Mouse (Mus musculus) hindbrain, embryonic 14.5 days (tissue): ENCODE results near the gene Rmnd5b. TPM values are rescaled to one million over a fixed set of nuclear protein-coding genes. Genes with fewer than 3 reads are reported as not detected.

Source experiments
- ATAC-seq: fragments of 200-750 bp; cut with Nextera tagmentation; 2 replicates; pipeline ENCODE4 v1.8.0; 2017; ENCODE audit warnings: moderate number of reproducible peaks, mild to moderate bottlenecking, moderate TSS enrichment, moderate library complexity; ENCODE audit not compliant: low FRiP score
- DNase-seq: peaks from one replicate; pipeline ENCODE4 v3.0.0-alpha.2; 2015; ENCODE audit warnings: low spot score
- H3K27ac ChIP-seq: fragments of 300-500 bp; sonication (generic); 2 replicates; pipeline ENCODE4 v1.5.1; 2014; ENCODE audit warnings: mild to moderate bottlenecking, moderate library complexity
- H3K27me3 ChIP-seq: fragments of 300-500 bp; sonication (generic); 2 replicates; pipeline ENCODE4 v1.6.1; 2014; ENCODE audit warnings: mild to moderate bottlenecking, low read length, mixed read lengths; ENCODE audit not compliant: control insufficient read depth, insufficient read depth
- H3K36me3 ChIP-seq: fragments of 300-500 bp; sonication (generic); replicated peaks from 2 replicates; pipeline ENCODE4 v1.6.1; 2014; ENCODE audit not compliant: control insufficient read depth, insufficient read depth
- H3K4me1 ChIP-seq: fragments of 300-500 bp; sonication (generic); replicated peaks from 2 replicates; pipeline ENCODE4 v1.6.1; 2014; ENCODE audit warnings: antibody characterized with exemption, low read length, mixed read lengths; ENCODE audit not compliant: control insufficient read depth, insufficient read depth
- H3K4me2 ChIP-seq: fragments of 300-500 bp; sonication (generic); replicated peaks from 2 replicates; pipeline ENCODE4 v1.6.1; 2014; ENCODE audit warnings: mild to moderate bottlenecking, moderate library complexity
- H3K4me3 ChIP-seq: fragments of 300-500 bp; sonication (generic); replicated peaks from 2 replicates; pipeline ENCODE4 v1.5.1; 2014; ENCODE audit warnings: mild to moderate bottlenecking, low read length
- H3K9ac ChIP-seq: fragments of 300-500 bp; sonication (generic); 2 replicates; pipeline ENCODE4 v1.6.1; 2014
- H3K9me3 ChIP-seq: fragments of 300-500 bp; sonication (generic); 2 replicates; pipeline ENCODE4 v1.6.1; 2016; ENCODE audit warnings: low read length; ENCODE audit not compliant: control insufficient read depth
- WGBS: fragments of 180-500 bp; shearing (Covaris S2); extraction: QIAGEN DNeasy Blood & Tissue Kit; methylation state at CpG from one replicate; pipeline ENCODE4 v1.1.7; 2014; 5-methylcytosine and 5-hydroxymethylcytosine counted together
- polyA plus RNA-seq: library from polyadenylated mRNA; unstranded; fragments of >200 nt; fragmentation: Nextera tagmentation; extraction: Ambion mirVana; gene quantifications from 2 replicates; pipeline ENCODE4 v1.2.1, GENCODE M21; 2014

Rmnd5b gene
- polyA plus RNA-seq, 1 experiment from 2014 or later = 78.4 TPM

DNA sequence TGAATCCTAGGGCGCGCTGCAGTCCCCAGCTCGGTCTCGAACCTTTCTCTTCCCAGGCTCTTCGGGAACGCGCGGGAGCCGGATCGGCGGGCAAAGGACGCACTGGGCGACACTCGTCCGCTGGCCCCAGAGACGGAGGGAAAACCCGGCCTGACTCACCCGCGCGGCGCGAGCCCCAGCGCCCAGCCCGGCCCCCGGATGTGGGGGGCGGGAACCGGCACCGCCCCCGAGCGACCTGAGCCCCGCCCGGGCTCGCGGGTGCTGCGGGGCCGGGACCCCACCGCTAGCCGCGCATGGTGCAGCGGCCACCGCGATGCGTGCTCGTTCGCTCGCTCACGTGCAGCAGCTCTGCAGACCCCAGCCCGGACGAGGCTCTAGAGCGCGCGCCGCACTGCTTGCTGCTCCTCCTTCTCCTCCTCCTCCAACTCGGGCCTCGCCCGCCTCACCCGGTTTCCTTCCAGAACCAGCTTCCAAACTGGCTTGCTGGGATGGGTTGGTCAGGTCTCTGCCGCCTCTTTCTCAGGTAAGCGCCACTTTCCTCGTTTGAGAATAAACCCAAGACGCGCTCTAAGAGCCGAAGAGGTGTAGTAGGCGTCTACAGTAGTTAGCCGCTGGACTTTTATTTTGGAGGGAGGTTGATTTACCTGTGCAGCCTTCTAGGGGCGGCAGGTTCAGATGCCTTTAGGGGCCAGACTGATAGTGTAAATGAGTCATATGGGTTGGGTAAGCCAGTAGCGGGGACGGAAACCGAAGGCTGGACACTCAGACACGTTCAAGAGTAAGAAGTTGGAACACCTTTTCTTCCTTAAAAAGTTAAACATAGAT is 15.2 kb upstream of the Rmnd5b start, which contains the start of the genes N4bp3 and D930048N14Rik:
Gene N4bp3 (minus strand): TSS at position 152 of the 825 bp plus-strand sequence.
Gene D930048N14Rik (plus strand): TSS at position 264 of the 825 bp plus-strand sequence.
- peak within 1 kb of the TSS; percentile 77 for H3K9ac ChIP-seq
- H3K27ac ChIP-seq = peak within 1 kb of the TSS; percentile 14

GRCm38 (mm10) chr11:51650261-51650660 is 14.6 kb upstream of the Rmnd5b start:
- peak overlapping the region; percentile 94 for H3K4me2 ChIP-seq
- WGBS = 0% methylated on average over 27 of the region's 30 CpGs
- peak overlapping the region; percentile 14; the same call in 1 of the 2 replicates for H3K27ac ChIP-seq
- peak overlapping the region; percentile 77 for H3K9ac ChIP-seq
- peaks cover 18% of the 10 kb centered on the region; the same call in 1 of the 2 replicates for H3K27me3 ChIP-seq
- no peaks in the 10 kb centered on the region for H3K9me3 ChIP-seq
- H3K4me1 ChIP-seq = peaks cover 23% of the 10 kb centered on the region
- H3K4me3 ChIP-seq = peak overlapping the region; percentile 67
- H3K36me3 ChIP-seq = no peaks in the 10 kb centered on the region
- DNase-seq (no peak), ATAC-seq (peak; percentile 14; the same call in 1 of the 2 replicates)

More for the DNA sequence above, 15.2 kb upstream of the Rmnd5b start, which contains the start of the genes N4bp3 and D930048N14Rik:
- peaks cover 23% of the 10 kb centered on the region for H3K4me1 ChIP-seq
- H3K36me3 ChIP-seq = no peaks in the 10 kb centered on the region
- DNase-seq = peak; percentile 57
- no peaks in the 10 kb centered on the region for H3K9me3 ChIP-seq
- H3K27me3 ChIP-seq = peaks cover 18% of the 10 kb centered on the region; the same call in 1 of the 2 replicates
- peak within 1 kb of the TSS; percentile 67 for H3K4me3 ChIP-seq
- peak; percentile 50 for ATAC-seq
- WGBS = 2% methylated on average over 64 of the region's 70 CpGs
- H3K4me2 ChIP-seq = peak within 1 kb of the TSS; percentile 94

DNA sequence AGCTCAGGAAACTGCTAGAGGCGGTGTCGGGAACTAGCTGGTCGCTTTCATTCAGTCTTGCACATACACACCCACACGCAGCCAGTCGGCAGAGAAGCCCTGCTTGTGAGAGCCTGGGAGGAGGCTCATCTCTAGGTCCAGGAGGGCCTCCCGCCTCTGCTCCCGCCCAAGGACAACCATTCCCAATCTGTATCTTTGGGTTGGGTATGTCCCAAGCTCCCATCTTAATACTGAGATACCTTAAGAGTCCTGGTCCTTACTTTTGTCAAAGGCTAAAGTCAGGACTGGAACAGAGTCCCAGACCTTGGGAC is 14.1 kb upstream of the Rmnd5b start:
- 4% methylated on average over 7 of the region's 7 CpGs for WGBS
- Histone ChIP-seq H3K27ac (peak overlapping the region; percentile 11; the same call in 1 of the 2 replicates), H3K4me2 (peak overlapping the region; percentile 94), H3K9me3 (no peaks in the 10 kb centered on the region), H3K27me3 (peaks cover 18% of the 10 kb centered on the region; the same call in 1 of the 2 replicates), H3K9ac (peak overlapping the region; percentile 77), H3K4me1 (peaks cover 23% of the 10 kb centered on the region), H3K4me3 (peak overlapping the region; percentile 67), H3K36me3 (no peaks in the 10 kb centered on the region)
- DNase-seq = no peak
- no peak for ATAC-seq

GRCm38 (mm10) chr11:51649111-51649888 is 13.6 kb upstream of the Rmnd5b start:
- ATAC-seq (peak; percentile 6; the same call in 1 of the 2 replicates), DNase-seq (no peak)
- WGBS = 25% methylated on average over 11 of the region's 11 CpGs
- Histone ChIP-seq H3K27me3 (peaks cover 18% of the 10 kb centered on the region; the same call in 1 of the 2 replicates), H3K9me3 (no peaks in the 10 kb centered on the region), H3K27ac (peak overlapping the region; percentile 21), H3K4me1 (peaks cover 23% of the 10 kb centered on the region), H3K9ac (peak overlapping the region; percentile 77), H3K4me2 (peak overlapping the region; percentile 94), H3K36me3 (no peaks in the 10 kb centered on the region), H3K4me3 (peak overlapping the region; percentile 67)

GRCm38 (mm10) chr11:51648566-51648965 is 12.9 kb upstream of the Rmnd5b start:
- Histone ChIP-seq H3K9me3 (no peaks in the 10 kb centered on the region), H3K36me3 (no peaks in the 10 kb centered on the region), H3K27me3 (peaks cover 18% of the 10 kb centered on the region; the same call in 1 of the 2 replicates), H3K4me3 (peak overlapping the region; percentile 67; the same call in 1 of the 2 replicates), H3K4me1 (peaks cover 23% of the 10 kb centered on the region), H3K4me2 (peak overlapping the region; percentile 94), H3K27ac (peak overlapping the region; percentile 21), H3K9ac (peak overlapping the region; percentile 77; the same call in 1 of the 2 replicates)
- no peak for DNase-seq
- ATAC-seq = peak; percentile 25; the same call in 1 of the 2 replicates
- 4% methylated on average over 3 of the region's 3 CpGs for WGBS

DNA sequence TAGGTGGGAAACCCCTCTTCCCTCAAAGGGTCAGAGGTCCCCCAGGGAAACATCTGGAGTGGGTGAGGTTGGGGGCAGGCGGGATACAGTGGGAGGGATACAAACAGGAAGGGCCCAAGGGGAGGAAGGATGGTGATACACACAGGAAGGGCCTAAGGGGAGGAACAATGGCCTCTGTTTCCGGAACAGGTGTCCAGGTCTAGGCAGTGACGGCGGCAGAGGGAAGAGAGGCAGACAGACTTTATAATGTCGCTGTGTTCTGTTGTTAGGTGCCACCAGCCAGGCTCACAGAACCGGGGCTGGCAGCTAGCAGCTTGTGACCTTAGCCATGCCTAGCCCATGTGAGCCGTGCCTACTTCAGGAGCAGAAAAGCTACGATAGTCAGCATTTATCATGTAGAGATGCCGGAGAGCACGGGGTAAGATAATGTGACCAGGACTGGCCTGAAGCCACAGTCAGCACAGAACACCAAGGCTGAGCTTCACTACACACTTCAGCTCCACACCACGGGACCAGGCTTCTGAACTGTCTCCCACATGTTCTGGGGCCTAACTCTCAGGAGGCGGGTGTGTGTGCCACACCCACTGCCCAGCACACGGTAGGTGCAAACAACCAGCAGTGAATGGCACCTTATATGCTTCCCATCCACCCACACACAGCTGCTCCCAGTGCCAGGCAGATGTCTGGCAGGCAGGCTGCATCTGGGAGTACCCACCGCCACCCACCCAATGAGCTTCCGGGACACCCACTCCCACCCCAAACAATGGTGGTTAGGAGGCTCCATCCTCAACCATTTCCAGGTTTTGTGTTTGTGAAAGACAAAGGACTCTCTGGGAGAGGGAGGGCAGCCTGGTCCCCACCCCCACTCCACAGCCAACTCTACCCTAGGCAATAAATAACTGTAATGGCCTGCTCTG is 11.3 kb upstream of the Rmnd5b start:
- DNase-seq (no peak), ATAC-seq (no peak)
- Histone ChIP-seq H3K4me1 (peaks cover 23% of the 10 kb centered on the region), H3K4me2 (no peak overlapping the region), H3K4me3 (no peak overlapping the region), H3K9ac (no peak overlapping the region), H3K36me3 (no peaks in the 10 kb centered on the region), H3K27ac (peak overlapping the region; percentile 27), H3K9me3 (no peaks in the 10 kb centered on the region), H3K27me3 (peaks cover 17% of the 10 kb centered on the region; the same call in 1 of the 2 replicates)
- WGBS = 77% methylated on average over 15 of the region's 15 CpGs

DNA sequence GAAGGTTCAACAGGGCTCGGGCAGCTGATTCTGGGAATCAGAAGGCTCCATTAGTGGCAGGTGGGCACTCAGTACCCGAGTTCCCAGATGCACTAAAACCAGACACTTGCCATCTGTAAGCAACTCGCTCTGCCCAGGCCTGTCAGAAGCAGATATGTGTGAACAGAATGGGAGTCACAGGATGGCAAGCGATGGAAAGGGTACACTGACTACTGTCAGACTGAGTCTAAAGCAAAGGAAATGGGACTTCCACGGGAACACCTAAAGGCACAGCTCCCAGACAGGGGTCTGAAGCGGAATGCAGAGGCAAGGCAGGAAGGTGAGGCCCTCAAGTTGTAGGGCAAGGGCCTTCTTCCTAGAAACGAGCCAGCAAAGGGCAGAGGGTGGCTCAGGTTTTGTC is 10.5 kb upstream of the Rmnd5b start:
- Histone ChIP-seq H3K36me3 (no peaks in the 10 kb centered on the region), H3K9ac (no peak overlapping the region), H3K4me1 (peaks cover 23% of the 10 kb centered on the region), H3K27me3 (peaks cover 14% of the 10 kb centered on the region; the same call in 1 of the 2 replicates), H3K4me2 (no peak overlapping the region), H3K4me3 (no peak overlapping the region), H3K27ac (no peak overlapping the region), H3K9me3 (no peaks in the 10 kb centered on the region)
- 86% methylated on average over 7 of the region's 7 CpGs for WGBS
- DNase-seq (no peak), ATAC-seq (no peak)

DNA sequence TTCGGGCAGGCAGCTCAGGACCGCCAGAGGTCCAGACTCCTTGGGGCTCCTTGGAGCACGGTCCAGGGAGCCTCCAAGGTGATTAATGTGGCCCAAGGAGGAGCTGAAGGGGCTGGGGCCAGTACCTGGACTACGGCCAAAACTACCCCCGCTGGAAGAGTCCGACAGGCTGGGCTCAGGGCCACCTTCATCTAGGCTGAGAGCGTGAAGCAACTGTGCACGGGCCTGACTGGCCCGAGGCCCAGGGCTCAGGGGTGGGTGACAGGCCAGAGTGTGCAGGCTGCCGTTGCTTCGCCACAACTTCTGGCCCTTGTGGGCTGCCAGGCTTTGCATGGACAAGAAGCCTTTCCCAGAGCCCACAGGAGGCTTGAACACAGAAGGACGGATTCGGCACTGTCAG is 9.6 kb upstream of the Rmnd5b start:
- no peaks in the 10 kb centered on the region for H3K36me3 ChIP-seq
- no peak overlapping the region for H3K27ac ChIP-seq
- no peak for DNase-seq
- no peak overlapping the region for H3K4me2 ChIP-seq
- no peak for ATAC-seq
- no peak overlapping the region for H3K9ac ChIP-seq
- no peaks in the 10 kb centered on the region for H3K9me3 ChIP-seq
- peaks cover 14% of the 10 kb centered on the region; the same call in 1 of the 2 replicates for H3K27me3 ChIP-seq
- WGBS = 71% methylated on average over 13 of the region's 13 CpGs
- H3K4me1 ChIP-seq = peaks cover 20% of the 10 kb centered on the region
- no peak overlapping the region for H3K4me3 ChIP-seq
